Mouse (Mus musculus) liver, postnatal 0 days (tissue): ENCODE results near the gene Rab38. TPM values are rescaled to one million over a fixed set of nuclear protein-coding genes. Genes with fewer than 3 reads are reported as not detected.

ENCODE experiments used
- ATAC-seq: fragments of 200-750 bp; cut with Nextera tagmentation; 2 replicates; pipeline ENCODE4 v1.8.0; 2017; ENCODE audit warnings: mild to moderate bottlenecking, moderate library complexity
- DNase-seq: peaks from one replicate; pipeline ENCODE4 v3.0.0-alpha.2; 2016
- H3K27ac ChIP-seq: fragments of 300-500 bp; sonication (generic); 2 replicates; pipeline ENCODE4 v1.5.1; 2014; ENCODE audit warnings: antibody characterized with exemption, moderate library complexity, mild to moderate bottlenecking, low read depth
- H3K27me3 ChIP-seq: fragments of 300-500 bp; sonication (generic); 2 replicates; pipeline ENCODE4 v1.6.1; 2014; ENCODE audit warnings: low read length, control low read depth, mixed read lengths; ENCODE audit not compliant: insufficient read depth
- H3K36me3 ChIP-seq: fragments of 300-500 bp; sonication (generic); replicated peaks from 2 replicates; pipeline ENCODE4 v1.6.1; 2014; ENCODE audit warnings: mild to moderate bottlenecking, control low read depth, low read length, moderate library complexity, mixed read lengths; ENCODE audit not compliant: insufficient read depth
- H3K4me1 ChIP-seq: fragments of 300-500 bp; sonication (generic); 2 replicates; pipeline ENCODE4 v1.6.1; 2014; ENCODE audit warnings: antibody characterized with exemption, mild to moderate bottlenecking, control low read depth; ENCODE audit not compliant: insufficient read depth
- H3K4me2 ChIP-seq: fragments of 300-500 bp; sonication (generic); 2 replicates; pipeline ENCODE4 v1.6.1; 2014; ENCODE audit warnings: low read depth, mild to moderate bottlenecking, low read length, moderate library complexity, mixed read lengths
- H3K4me3 ChIP-seq: fragments of 300-500 bp; sonication (generic); 2 replicates; pipeline ENCODE4 v1.5.1; 2014; ENCODE audit warnings: low read depth, low read length
- H3K9ac ChIP-seq: fragments of 300-500 bp; sonication (generic); replicated peaks from 2 replicates; pipeline ENCODE4 v1.6.1; 2014; ENCODE audit warnings: mild to moderate bottlenecking, moderate library complexity
- H3K9me3 ChIP-seq: fragments of 300-500 bp; sonication (generic); 2 replicates; pipeline ENCODE4 v1.6.1; 2016; ENCODE audit warnings: mild to moderate bottlenecking, control low read depth, low read length, mixed read lengths
- CTCF ChIP-seq: sonication (generic); IDR thresholded peaks from 2 replicates; pipeline ENCODE4 v1.5.1; 2016; ENCODE audit warnings: antibody characterized with exemption, low read depth
- EP300 ChIP-seq: IDR thresholded peaks from 2 replicates; pipeline ENCODE4 v1.6.1; 2016; ENCODE audit warnings: antibody characterized with exemption, low read depth, mild to moderate bottlenecking
- WGBS: fragments of 180-500 bp; shearing (Covaris S2); extraction: QIAGEN DNeasy Blood & Tissue Kit; methylation state at CpG from one replicate; pipeline ENCODE4 v1.1.7; 2014; ENCODE audit not compliant: insufficient replicate concordance; 5-methylcytosine and 5-hydroxymethylcytosine counted together
- polyA plus RNA-seq: library from polyadenylated mRNA; unstranded; fragments of >200 nt; fragmentation: Nextera tagmentation; extraction: Ambion mirVana; gene quantifications from 2 replicates; pipeline ENCODE4 v1.2.1, GENCODE M21; 2015

Rab38 gene
- polyA plus RNA-seq, 1 experiment from 2014 or later = 1.9 TPM

DNA sequence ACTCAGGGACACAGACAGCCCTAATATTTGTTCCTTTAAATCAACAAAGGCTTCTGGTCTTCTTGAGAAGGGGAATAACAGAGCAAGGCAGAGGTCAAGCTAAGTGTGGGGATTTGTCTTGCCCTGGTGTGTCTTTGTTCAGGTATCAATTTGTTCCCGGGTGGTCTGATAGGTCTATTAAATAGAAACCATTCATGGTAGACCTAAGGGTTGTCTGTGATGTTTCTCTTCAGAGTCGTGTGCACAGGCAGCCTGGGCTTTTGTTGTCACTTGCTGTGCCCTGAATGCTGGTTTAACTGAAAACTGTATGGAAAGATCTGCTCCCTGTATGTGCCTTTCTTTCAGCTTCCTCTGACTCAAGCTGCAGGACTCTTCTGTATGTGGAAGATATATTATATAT lies 60.9 kb downstream of the Rab38 start:
- H3K9ac ChIP-seq = no peak overlapping the region
- no peaks in the 10 kb centered on the region for H3K4me1 ChIP-seq
- no peak overlapping the region for H3K27ac ChIP-seq
- no peak for TF ChIP-seq CTCF
- TF ChIP-seq EP300 = no peak
- H3K4me3 ChIP-seq = no peak overlapping the region
- ATAC-seq (no peak), DNase-seq (no peak)
- no peaks in the 10 kb centered on the region for H3K36me3 ChIP-seq
- H3K9me3 ChIP-seq = no peaks in the 10 kb centered on the region
- no peak overlapping the region for H3K4me2 ChIP-seq
- 43% methylated on average over 2 of the region's 2 CpGs for WGBS
- no peaks in the 10 kb centered on the region for H3K27me3 ChIP-seq

GRCm38 (mm10) chr7:88502217-88502817 lies 72.2 kb downstream of the Rab38 start:
- TF ChIP-seq CTCF (no peak), EP300 (no peak)
- Histone ChIP-seq H3K27me3 (no peaks in the 10 kb centered on the region), H3K4me3 (no peak overlapping the region), H3K36me3 (no peaks in the 10 kb centered on the region), H3K4me1 (no peaks in the 10 kb centered on the region), H3K9ac (no peak overlapping the region), H3K9me3 (no peaks in the 10 kb centered on the region), H3K4me2 (no peak overlapping the region), H3K27ac (no peak overlapping the region)
- no peak for ATAC-seq
- 33% methylated on average over 5 of the region's 5 CpGs for WGBS
- DNase-seq = no peak

DNA sequence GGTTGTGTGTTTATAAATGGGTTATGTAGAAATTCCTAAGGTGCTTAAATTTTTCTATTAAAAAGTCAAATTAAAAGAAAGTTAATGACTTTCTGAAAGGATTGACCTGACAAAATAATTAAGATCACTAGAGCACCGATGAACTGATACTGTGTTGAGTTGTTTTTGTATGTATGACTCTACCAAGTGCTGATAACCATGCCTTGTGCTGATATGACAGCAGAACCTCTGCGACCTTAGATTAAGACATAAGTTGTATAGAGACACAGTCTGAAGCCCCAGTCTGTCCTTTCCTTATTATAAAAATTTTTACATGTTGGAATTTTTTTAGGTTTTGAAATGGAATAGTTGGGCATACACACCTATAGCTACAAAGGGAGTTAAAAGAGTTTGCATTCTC lies 79.7 kb downstream of the Rab38 start:
- ATAC-seq (no peak), DNase-seq (no peak)
- H3K27ac ChIP-seq = no peak overlapping the region
- H3K9ac ChIP-seq = no peak overlapping the region
- H3K4me1 ChIP-seq = no peaks in the 10 kb centered on the region
- H3K9me3 ChIP-seq = no peaks in the 10 kb centered on the region
- no peak overlapping the region for H3K4me2 ChIP-seq
- no peaks in the 10 kb centered on the region for H3K36me3 ChIP-seq
- H3K27me3 ChIP-seq = no peaks in the 10 kb centered on the region
- 51% methylated on average over 2 of the region's 2 CpGs for WGBS
- TF ChIP-seq CTCF = no peak
- no peak for TF ChIP-seq EP300
- no peak overlapping the region for H3K4me3 ChIP-seq

DNA sequence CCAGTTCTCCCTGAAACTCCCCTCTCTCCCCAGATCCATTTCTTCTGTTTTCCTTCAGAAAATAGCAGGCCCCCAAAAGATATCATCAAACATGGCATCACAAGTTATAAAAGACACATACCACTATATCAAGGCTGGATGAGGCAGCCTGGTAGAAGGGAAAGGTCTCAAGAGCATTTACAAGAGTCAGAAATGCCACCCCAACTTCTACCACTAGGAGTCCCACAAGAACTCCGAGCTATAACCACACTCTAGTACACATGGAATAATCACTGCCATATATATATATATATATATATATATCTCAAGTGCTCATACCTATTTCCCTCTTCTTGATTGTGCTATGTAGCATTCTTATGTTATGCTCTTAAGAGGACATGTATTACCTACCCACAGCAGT lies 92.4 kb downstream of the Rab38 start:
- DNase-seq (no peak), ATAC-seq (no peak)
- no peak overlapping the region for H3K4me2 ChIP-seq
- H3K4me1 ChIP-seq = no peaks in the 10 kb centered on the region
- no peak overlapping the region for H3K27ac ChIP-seq
- TF ChIP-seq EP300 = no peak
- TF ChIP-seq CTCF = no peak
- no peak overlapping the region for H3K4me3 ChIP-seq
- H3K36me3 ChIP-seq = no peaks in the 10 kb centered on the region
- no peak overlapping the region for H3K9ac ChIP-seq
- no peaks in the 10 kb centered on the region for H3K27me3 ChIP-seq
- H3K9me3 ChIP-seq = no peaks in the 10 kb centered on the region
- 60% methylated on average over 1 of the region's 1 CpGs for WGBS

- no peak for ATAC-seq
- DNase-seq = no peak
- Histone ChIP-seq H3K4me2 (no peak overlapping the region), H3K9ac (no peak overlapping the region), H3K36me3 (no peaks in the 10 kb centered on the region), H3K27me3 (no peaks in the 10 kb centered on the region), H3K4me3 (no peak overlapping the region), H3K9me3 (no peaks in the 10 kb centered on the region), H3K27ac (no peak overlapping the region), H3K4me1 (no peaks in the 10 kb centered on the region)
- TF ChIP-seq CTCF (no peak), EP300 (no peak)
- 10% methylated on average over 1 of the region's 1 CpGs for WGBS
These were observed 97.1 kb downstream of the Rab38 start for GRCm38 (mm10) chr7:88527100-88527671.

DNA sequence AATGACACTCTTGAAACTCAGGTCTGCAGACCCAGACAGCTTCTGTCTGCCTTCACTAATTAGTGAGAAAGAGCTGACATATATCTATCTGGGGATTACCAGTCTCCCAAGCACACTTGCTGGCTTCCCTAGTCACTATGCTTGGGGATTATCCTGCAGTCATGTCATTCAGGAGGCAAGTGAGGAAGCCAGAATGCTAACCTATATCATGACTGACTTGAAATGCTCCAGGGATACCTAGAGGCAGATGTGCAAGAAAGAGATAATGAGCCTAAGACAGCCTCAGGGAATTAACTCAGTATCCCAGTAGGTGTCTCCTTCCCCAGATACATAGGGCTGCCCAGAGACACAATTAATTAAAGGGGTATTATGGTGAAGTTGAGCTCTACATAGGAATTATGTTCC lies 106.1 kb downstream of the Rab38 start:
- TF ChIP-seq EP300 = no peak
- no peak for TF ChIP-seq CTCF
- no peak overlapping the region for H3K4me2 ChIP-seq
- H3K9ac ChIP-seq = no peak overlapping the region
- H3K9me3 ChIP-seq = no peaks in the 10 kb centered on the region
- no peak overlapping the region for H3K27ac ChIP-seq
- H3K27me3 ChIP-seq = no peaks in the 10 kb centered on the region
- DNase-seq = no peak
- no peak overlapping the region for H3K4me3 ChIP-seq
- no peak for ATAC-seq
- H3K36me3 ChIP-seq = no peaks in the 10 kb centered on the region
- H3K4me1 ChIP-seq = no peaks in the 10 kb centered on the region
